Mouse (Mus musculus): ENCODE data around the gene Rabep1.

DNA sequence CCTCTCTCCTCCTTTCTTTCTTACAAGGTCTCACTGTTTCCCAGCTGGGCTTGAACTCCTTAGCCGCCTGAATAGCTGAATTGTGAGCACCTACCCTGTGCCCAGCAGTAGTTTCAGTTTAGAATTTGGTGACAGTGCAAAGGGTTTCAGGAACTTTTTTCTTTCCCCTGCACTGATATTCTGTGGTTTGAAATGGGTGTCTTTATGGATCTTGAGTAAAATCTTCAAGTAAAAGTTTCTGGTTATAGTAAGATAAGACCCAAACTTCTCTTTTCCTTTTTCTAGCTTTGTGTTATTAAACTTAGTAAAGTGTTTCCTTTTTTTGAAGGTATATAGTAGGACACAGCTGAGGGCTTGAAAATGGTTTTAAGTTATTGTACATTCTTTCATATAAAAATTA lies 26.5 kb downstream of the Rabep1 start:
- no peak for TF ChIP-seq EP300 (IDR thresholded peaks at IDR 0.05; ENCODE audit: low read depth)
- TF ChIP-seq CTCF (IDR thresholded peaks at IDR 0.05; ENCODE audit: low read depth): no peak
